Mouse (Mus musculus): ENCODE data around the gene Zranb1.

- no peak for TF ChIP-seq POLR2A (IDR thresholded peaks at IDR 0.05; ENCODE audit: low read depth, low read length)
- TF ChIP-seq CTCF (IDR thresholded peaks at IDR 0.05; ENCODE audit: extremely low read depth, insufficient read length, insufficient replicate concordance, low read depth, low read length) = no peak
These were observed 8.2 kb downstream of the Zranb1 start for GRCm38 (mm10) chr7:132939118-132939517.

Data from small intestine, adult 2 months (tissue).